Mouse (Mus musculus): Measurements from ENCODE around the gene Olfr55. TPM values are rescaled to one million over a fixed set of nuclear protein-coding genes. Genes with fewer than 3 reads are reported as not detected.
"Not testable (repeated sequence)": the region's sequence is repeated elsewhere in the genome, so short reads cannot be mapped to it uniquely, and the experiment has no call there.

Olfr55 gene
- not detected for total RNA-seq (2021)
- long read RNA-seq, experiment 1: 0 reads
- long read RNA-seq, experiment 2: 0 reads

GRCm38 (mm10) chr17:33168147-33168546 is at the start of gene Olfr55:
Olfr55 (plus strand) TSS chr17:33168447.
- DNase-seq (ENCODE audit: low spot score in 2 of 2): not testable (repeated sequence)

GRCm38 (mm10) chr17:33124546-33124945 is 43.7 kb upstream of the Olfr55 start:
- DNase-seq (ENCODE audit: low spot score in 2 of 2): no peak

GRCm38 (mm10) chr17:33126257-33126656 is 42.0 kb upstream of the Olfr55 start:
- DNase-seq (ENCODE audit: low spot score in 2 of 2): peak; percentile 5 to 16

GRCm38 (mm10) chr17:33139261-33139820 is 28.9 kb upstream of the Olfr55 start, which contains the start of gene Morc2b:
Morc2b (minus strand) TSS chr17:33139683.
- no peak for DNase-seq (ENCODE audit: low spot score in 2 of 2)

- not testable (repeated sequence) for DNase-seq (ENCODE audit: low spot score in 2 of 2)
These were observed 22.8 kb downstream of the Olfr55 start, which contains the start of gene Olfr239 for GRCm38 (mm10) chr17:33191002-33191401. Olfr239 (plus strand) TSS chr17:33191302.

GRCm38 (mm10) chr17:33221590-33221989 is 53.3 kb downstream of the Olfr55 start, which contains the start of gene Olfr1564:
Olfr1564 (minus strand) TSS chr17:33221690.
- DNase-seq (ENCODE audit: low spot score in 2 of 2): no peak

Other genes starting within 250 kb of the Olfr55 start
- 10 to 100 TPM; 18.9 to 21.6 TPM for gene Cyp4f13, start 221.0 kb upstream of the Olfr55 start, total RNA-seq (2021)
- 1 to 10 TPM; 4.2 to 5.0 TPM for gene Zfp472, start 202.6 kb upstream of the Olfr55 start, total RNA-seq (2021)
- gene Zfp952, start 175.3 kb upstream of the Olfr55 start, total RNA-seq (2021): 10 to 100 TPM; 15.2 to 17.0 TPM
- gene Zfp763, start 135.0 kb upstream of the Olfr55 start, total RNA-seq (2021): 10 to 100 TPM; 17.0 to 21.5 TPM
- not detected for gene 4921501E09Rik, start 100.4 kb upstream of the Olfr55 start, total RNA-seq (2021)
- gene Zfp563, start 79.1 kb upstream of the Olfr55 start, total RNA-seq (2021): 10 to 100 TPM; 16.5 to 21.2 TPM
- 1 to 10 TPM; 2.6 to 4.4 TPM for gene Morc2b, start 28.8 kb upstream of the Olfr55 start, total RNA-seq (2021)
- gene Olfr239, start 22.9 kb downstream of the Olfr55 start, total RNA-seq (2021): not detected
- gene Olfr1564, start 53.2 kb downstream of the Olfr55 start, total RNA-seq (2021): under 1 TPM; 0.60 to 0.66 TPM
- 10 to 100 TPM; 12.3 to 12.5 TPM for gene Zfp955a, start 86.7 kb downstream of the Olfr55 start, total RNA-seq (2021)
- not detected for gene Olfr63, start 96.2 kb downstream of the Olfr55 start, total RNA-seq (2021)
- 10 to 100 TPM; 30.9 to 33.3 TPM for gene Zfp955b, start 121.1 kb downstream of the Olfr55 start, total RNA-seq (2021)
- gene Zfp81, start 190.4 kb downstream of the Olfr55 start, total RNA-seq (2021): 10 to 100 TPM; 18.4 to 20.9 TPM
- 10 to 100 TPM; 14.1 to 19.2 TPM for gene Zfp101, start 226.2 kb downstream of the Olfr55 start, total RNA-seq (2021)